ENCODE assay signal across 19 mouse cellular contexts in the genomic region with DNA sequence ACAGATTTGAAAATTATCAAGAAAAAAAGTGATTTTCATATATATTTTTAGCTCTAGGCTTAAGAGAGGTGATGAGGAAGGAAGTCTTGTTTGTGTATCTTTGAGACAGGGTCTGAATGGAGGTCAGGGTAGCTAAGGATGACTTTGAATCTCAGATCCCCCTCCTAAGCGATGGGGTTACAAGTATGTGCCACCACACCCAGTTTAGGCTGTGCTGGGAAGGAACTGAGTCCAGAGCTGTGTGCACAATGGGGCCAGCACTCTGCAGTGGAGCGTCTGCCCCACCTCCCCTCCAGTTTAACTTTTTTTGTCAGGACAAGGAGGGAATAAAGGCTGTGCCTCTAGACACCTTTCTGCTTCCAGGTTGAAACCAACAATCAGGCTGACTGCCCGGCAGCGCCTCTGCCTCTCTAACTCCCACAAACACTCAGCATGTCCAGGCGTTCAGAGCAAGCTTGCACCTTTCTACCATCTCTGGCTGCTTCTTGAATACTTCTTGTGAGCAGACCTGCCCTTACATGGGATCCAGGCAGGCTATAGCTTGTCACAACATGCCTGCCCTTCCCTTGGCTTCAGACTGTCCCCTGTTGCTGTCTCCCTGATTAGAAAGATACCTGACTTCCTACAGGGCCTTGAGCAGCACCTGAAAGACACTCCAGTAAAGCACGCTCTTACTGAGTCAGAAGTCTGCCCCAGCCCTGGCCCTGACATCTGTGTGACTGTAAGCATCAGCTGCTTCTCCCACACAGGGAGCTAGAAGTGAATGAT. TPM values are rescaled to one million over a fixed set of nuclear protein-coding genes. Genes with fewer than 3 reads are reported as not detected.
DNase-seq lines count a peak whose midpoint lies in the region; ATAC-seq and TF ChIP-seq lines count a peak whose summit lies in the region.
"Had no signal": no experiment of that assay in that cellular context is flagged by ENCODE, and none has a peak within 500 bp of the region (broad histone marks: within the 10 kb centered on the region; RNA-seq: fewer than 3 reads in every experiment).

No protein-coding gene starts in this region.

- H3K4me2 ChIP-seq in midbrain, postnatal 0 days (ENCODE audit: low read depth, low read length, poor library complexity, severe bottlenecking) = no peak overlapping the region
- H3K4me2 ChIP-seq: liver, embryonic 11.5 days; midbrain, embryonic 12.5 days had no signal

- H3K9ac ChIP-seq in midbrain, postnatal 0 days (replicated peaks; ENCODE audit: low read length, poor library complexity, severe bottlenecking) = no peak overlapping the region
- H3K9ac ChIP-seq: midbrain, embryonic 12.5 days had no signal

- no peak for TF ChIP-seq CTCF in midbrain, postnatal 0 days (IDR thresholded peaks at IDR 0.05)

- peaks cover 24% of the 10 kb centered on the region for H3K4me1 ChIP-seq in embryonic facial prominence, embryonic 10.5 days
- no peaks in the 10 kb centered on the region for H3K4me1 ChIP-seq in midbrain, postnatal 0 days (ENCODE audit: insufficient read depth, low read length)
- H3K4me1 ChIP-seq: forebrain, embryonic 10.5 days; midbrain, embryonic 12.5 days had no signal

- H3K27ac ChIP-seq in embryonic facial prominence, embryonic 10.5 days (replicated peaks) = peak overlapping the region; percentile 35
- H3K27ac ChIP-seq in midbrain, postnatal 0 days (ENCODE audit: low read depth, low read length) = no peak overlapping the region
- H3K27ac ChIP-seq: forebrain, embryonic 10.5 days; kidney, postnatal 0 days; midbrain, embryonic 12.5 days had no signal

- H3K9me3 ChIP-seq in embryonic facial prominence, embryonic 10.5 days = no peaks in the 10 kb centered on the region
- no peaks in the 10 kb centered on the region for H3K9me3 ChIP-seq in midbrain, postnatal 0 days (ENCODE audit: low read length)
- H3K9me3 ChIP-seq: forebrain, embryonic 10.5 days; midbrain, embryonic 12.5 days had no signal

- peak; percentile 39 for ATAC-seq in neutrophil, adult 5-6 weeks (ENCODE audit: extremely low read depth, insufficient number of reproducible peaks, low FRiP score, poor library complexity, severe bottlenecking)
- no peak for ATAC-seq in midbrain, postnatal 0 days (ENCODE audit: low FRiP score)

- 71% methylated on average over 6 of the region's 6 CpGs for WGBS in embryonic facial prominence, embryonic 10.5 days
- WGBS in midbrain, postnatal 0 days = 77% methylated on average over 6 of the region's 6 CpGs

- peak; percentile 74 to 77 for DNase-seq in spleen, postnatal 36 days (ENCODE audit: low spot score in 2 of 2)
- no peak for DNase-seq in spleen, adult 18-20 months
- no peak for DNase-seq in embryonic facial prominence, embryonic 10.5 days (ENCODE audit: low spot score)
- DNase-seq in urinary bladder, postnatal 25 days (ENCODE audit: low spot score) = peak; percentile 45
- DNase-seq in left cerebral cortex, adult 11 months (ENCODE audit: low spot score) = no peak
- no peak for DNase-seq in midbrain, postnatal 0 days (ENCODE audit: low spot score)
- DNase-seq in lung, postnatal 36 days = no peak
- DNase-seq: adrenal gland, postnatal 10 days; cerebellum, adult 11-12 months; cerebellum, postnatal 36 days; gastrocnemius, postnatal 25 days; lung, adult 2 months; right cerebral cortex, adult 18-20 months had no signal

- H3K36me3 ChIP-seq in embryonic facial prominence, embryonic 10.5 days (replicated peaks) = no peaks in the 10 kb centered on the region
- no peaks in the 10 kb centered on the region for H3K36me3 ChIP-seq in midbrain, postnatal 0 days (ENCODE audit: insufficient read depth, low read length)
- H3K36me3 ChIP-seq: forebrain, embryonic 10.5 days; midbrain, embryonic 12.5 days had no signal

- H3K4me3 ChIP-seq in embryonic facial prominence, embryonic 10.5 days = no peak overlapping the region
- no peak overlapping the region for H3K4me3 ChIP-seq in midbrain, postnatal 0 days (ENCODE audit: low read depth, low read length)
- H3K4me3 ChIP-seq: forebrain, embryonic 10.5 days; midbrain, embryonic 12.5 days; myocyte had no signal

- no peaks in the 10 kb centered on the region for H3K27me3 ChIP-seq in embryonic facial prominence, embryonic 10.5 days (replicated peaks; ENCODE audit: low read depth, poor library complexity, severe bottlenecking)
- H3K27me3 ChIP-seq in midbrain, postnatal 0 days (ENCODE audit: insufficient read depth, low read length) = no peaks in the 10 kb centered on the region
- H3K27me3 ChIP-seq: midbrain, embryonic 12.5 days had no signal

RNA-seq across cellular contexts. Expression of a gene that starts 11.4 kb away (rescaled TPM):
- polyA plus RNA-seq in embryonic facial prominence, embryonic 10.5 days (2016; fragmentation: Nextera tagmentation; extraction: Ambion mirVana) = 1.8 and 1.9 TPM in 2 replicates
- 135 TPM in 2 replicates for total RNA-seq in neutrophil, adult 5-6 weeks (2017)
- 4.6 and 5.5 TPM in 2 replicates for total RNA-seq in midbrain, postnatal 0 days (2014; rRNA removed)
- polyA plus RNA-seq in midbrain, postnatal 0 days (2015; fragmentation: Nextera tagmentation; extraction: Ambion mirVana) = 0.86 and 0.89 TPM in 2 replicates

RNA-seq across cellular contexts. Expression of a gene that starts 46.9 kb away (rescaled TPM):
- 47.1 and 49.0 TPM in 2 replicates for polyA plus RNA-seq in embryonic facial prominence, embryonic 10.5 days (2016; fragmentation: Nextera tagmentation; extraction: Ambion mirVana)
- total RNA-seq in neutrophil, adult 5-6 weeks (2017) = 675 and 698 TPM in 2 replicates
- total RNA-seq in midbrain, postnatal 0 days (2014; rRNA removed) = 714 and 811 TPM in 2 replicates
- polyA plus RNA-seq in midbrain, postnatal 0 days (2015; fragmentation: Nextera tagmentation; extraction: Ambion mirVana) = 272 and 300 TPM in 2 replicates

Comparison
In these comparisons a context has a peak if more than half of its experiments do, and no peak if none do; other contexts are left out.
1. DNase-seq: peak in spleen, postnatal 36 days (2 of 2) and urinary bladder, postnatal 25 days (single experiment); none in spleen, adult 18-20 months (0 of 2), embryonic facial prominence, embryonic 10.5 days (single experiment), left cerebral cortex, adult 11 months (single experiment), midbrain, postnatal 0 days (single experiment) and lung, postnatal 36 days (single experiment).
2. RNA of a gene that starts 11.4 kb away (total RNA-seq): 135 TPM in neutrophil, adult 5-6 weeks; 4.6 to 5.5 TPM in midbrain, postnatal 0 days; every median in the first group is over 10 times any median in the second.